Mouse (Mus musculus) A20 (cell line): ENCODE measurements at regions not wholly inside any gene's neighbourhood (a gene's known extent, or its start where the extent isn't known, plus 50 kb on each side); places are given as distances from the start of the nearest gene placed in this dataset.

Experiments
- DNase-seq: peaks from one replicate; pipeline ENCODE4 v3.0.0-alpha.2; 2011; ENCODE audit warnings: low read depth, low spot score

DNA sequence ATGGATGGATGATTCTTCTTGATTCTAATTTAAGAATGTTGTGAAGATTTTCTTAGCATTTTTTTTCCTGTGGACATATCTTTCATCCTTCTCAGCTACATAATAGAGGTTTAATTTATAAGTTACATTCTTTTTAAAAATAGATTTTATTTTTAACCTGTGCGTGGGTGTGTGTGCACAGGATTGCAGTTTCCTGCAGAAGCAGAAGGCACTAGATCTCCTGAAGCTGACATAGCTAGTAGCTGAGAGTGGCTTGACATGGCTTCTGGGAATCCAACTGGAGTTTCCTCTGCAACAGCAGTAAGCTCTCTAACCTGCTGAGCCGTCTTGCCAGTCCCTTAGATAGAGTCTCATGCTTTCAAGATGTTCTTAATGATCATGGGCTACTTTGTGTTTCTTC is 377.5 kb downstream of the Lrriq3 start:
- no peak for DNase-seq

GRCm38 (mm10) chr3:155485487-155485886 is 392.3 kb downstream of the Lrriq3 start:
- no peak for DNase-seq

GRCm38 (mm10) chr3:155487877-155488537 is 394.8 kb downstream of the Lrriq3 start:
- no peak for DNase-seq

- no peak for DNase-seq
Measured at GRCm38 (mm10) chr3:155490670-155491069, 397.4 kb downstream of the Lrriq3 start.

GRCm38 (mm10) chr3:155510161-155510857 is 417.1 kb downstream of the Lrriq3 start:
- no peak for DNase-seq

DNA sequence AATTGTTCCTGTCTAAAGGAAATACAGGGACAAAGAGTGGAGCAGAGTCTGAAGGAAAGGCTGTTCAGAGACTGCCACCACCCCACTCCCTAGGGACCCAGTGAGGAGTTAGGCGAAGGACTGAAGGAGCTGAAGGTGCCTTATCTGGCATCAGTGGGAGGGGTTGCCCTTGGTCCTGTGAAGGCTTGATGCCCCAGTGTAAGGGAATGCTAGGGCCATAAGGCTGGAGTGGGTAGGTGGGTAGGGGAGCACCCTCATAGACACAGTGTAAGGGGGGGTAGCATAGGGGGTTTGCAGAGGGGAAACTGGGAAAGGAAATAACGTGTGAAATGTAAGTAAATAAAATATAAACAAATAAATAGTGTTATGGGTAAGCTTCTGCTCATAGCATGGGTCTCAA is 420.7 kb downstream of the Lrriq3 start:
- no peak for DNase-seq

DNA sequence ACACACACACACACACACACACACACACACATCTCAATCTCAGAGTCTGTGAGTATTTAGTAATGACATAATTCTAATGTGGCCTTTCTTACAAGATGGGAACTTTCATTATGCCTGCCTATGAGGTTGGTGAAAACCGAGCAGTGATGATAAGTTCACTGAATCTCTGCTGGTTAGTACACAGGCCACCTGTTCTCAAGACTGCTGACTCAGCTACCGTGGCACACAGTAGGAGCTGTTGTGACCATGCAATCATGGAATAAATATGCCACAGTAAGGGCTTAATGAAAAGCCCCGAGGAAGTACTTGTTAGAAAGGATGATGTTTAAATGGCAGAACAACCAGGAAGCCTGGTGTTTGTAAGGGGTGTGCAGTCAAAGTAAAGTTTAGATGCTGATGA is 436.1 kb downstream of the Lrriq3 start:
- DNase-seq, result no peak

GRCm38 (mm10) chr3:155530811-155531210 is 437.6 kb downstream of the Lrriq3 start:
- no peak for DNase-seq

GRCm38 (mm10) chr3:155532075-155532474 is 438.8 kb downstream of the Lrriq3 start:
- DNase-seq, result no peak

DNA sequence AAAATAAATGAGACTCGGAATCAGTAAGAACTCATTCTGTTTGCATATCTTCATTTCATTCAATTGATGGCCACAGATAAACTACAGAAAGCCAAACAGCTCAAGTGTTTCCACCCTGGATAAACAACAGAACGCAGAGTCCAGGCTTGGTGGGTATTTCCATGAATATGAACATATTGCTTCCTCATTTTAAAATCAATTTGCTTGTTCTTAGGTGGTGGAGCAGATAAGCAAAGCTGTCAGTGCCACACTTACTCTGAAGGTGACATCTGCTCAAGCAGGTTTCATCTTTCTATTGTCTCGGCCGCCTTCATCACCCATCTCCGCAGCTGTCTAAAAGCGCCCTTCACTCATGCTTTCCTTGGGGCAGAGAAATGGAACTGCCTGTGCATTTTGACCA is 455.0 kb downstream of the Lrriq3 start:
- no peak for DNase-seq

DNA sequence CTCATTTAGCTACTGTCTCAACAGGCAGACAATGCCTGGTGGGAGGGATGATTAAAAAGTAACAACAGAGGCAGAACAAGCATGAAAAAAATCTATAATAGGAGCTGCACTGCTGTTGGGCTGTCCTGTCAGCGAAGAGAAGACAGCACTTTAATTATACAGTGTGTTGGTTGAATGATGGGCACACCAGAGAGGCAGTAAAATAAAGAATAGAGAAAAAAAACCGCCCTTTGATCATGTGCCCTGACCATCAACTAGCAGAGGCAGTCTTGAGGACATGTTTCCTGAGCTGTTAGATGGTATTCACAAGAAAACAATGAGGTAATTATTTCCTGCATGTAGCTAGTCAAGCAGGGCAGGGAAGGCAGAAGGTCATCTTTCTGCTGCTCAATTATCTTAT is 483.9 kb downstream of the Lrriq3 start:
- DNase-seq, result no peak

GRCm38 (mm10) chr3:155604001-155604400 is 510.8 kb downstream of the Lrriq3 start:
- no peak for DNase-seq
